Mouse (Mus musculus) forebrain, embryonic 11.5 days (tissue): ENCODE data around the gene Pycr1. TPM values are rescaled to one million over a fixed set of nuclear protein-coding genes. Genes with fewer than 3 reads are reported as not detected.

Experiments used
- ATAC-seq: fragments of 200-750 bp; cut with Nextera tagmentation; replicated peaks from 2 replicates; pipeline ENCODE4 v1.8.0; 2017; ENCODE audit warnings: moderate TSS enrichment; ENCODE audit not compliant: low FRiP score
- DNase-seq: peaks from one replicate; pipeline ENCODE4 v3.0.0-alpha.2; 2017; ENCODE audit warnings: low spot score
- H3K27ac ChIP-seq: fragments of 300-500 bp; sonication (generic); 2 replicates; pipeline ENCODE4 v1.5.1; 2014; ENCODE audit warnings: low read depth, low read length
- H3K27me3 ChIP-seq: fragments of 300-500 bp; sonication (generic); 2 replicates; pipeline ENCODE4 v1.6.1; 2014; ENCODE audit warnings: mild to moderate bottlenecking, low read length, mixed read lengths; ENCODE audit not compliant: control insufficient read depth, insufficient read depth
- H3K36me3 ChIP-seq: fragments of 300-500 bp; sonication (generic); 2 replicates; pipeline ENCODE4 v1.6.1; 2014; ENCODE audit warnings: mild to moderate bottlenecking, low read length, moderate library complexity, mixed read lengths; ENCODE audit not compliant: control insufficient read depth, insufficient read depth
- H3K4me1 ChIP-seq: fragments of 300-500 bp; sonication (generic); replicated peaks from 2 replicates; pipeline ENCODE4 v1.6.1; 2014; ENCODE audit warnings: low read length, mixed read lengths; ENCODE audit not compliant: control insufficient read depth, insufficient read depth
- H3K4me2 ChIP-seq: fragments of 300-500 bp; sonication (generic); 2 replicates; pipeline ENCODE4 v1.6.1; 2014; ENCODE audit warnings: low read depth, mild to moderate bottlenecking, low read length, moderate library complexity, mixed read lengths; ENCODE audit not compliant: severe bottlenecking
- H3K4me3 ChIP-seq: fragments of 300-500 bp; sonication (generic); 2 replicates; pipeline ENCODE4 v1.5.1; 2014; ENCODE audit warnings: low read depth, low read length
- H3K9ac ChIP-seq: fragments of 300-500 bp; sonication (generic); 2 replicates; pipeline ENCODE4 v1.6.1; 2014; ENCODE audit warnings: low read length
- H3K9me3 ChIP-seq: fragments of 300-500 bp; sonication (generic); 2 replicates; pipeline ENCODE4 v1.6.1; 2016; ENCODE audit warnings: low read length, mixed read lengths; ENCODE audit not compliant: control insufficient read depth
- WGBS: fragments of 180-500 bp; shearing (Covaris S2); extraction: QIAGEN DNeasy Blood & Tissue Kit; methylation state at CpG from one replicate; pipeline ENCODE4 v1.1.7; 2014; 5-methylcytosine and 5-hydroxymethylcytosine counted together
- polyA plus RNA-seq: library from polyadenylated mRNA; unstranded; fragments of >200 nt; fragmentation: Nextera tagmentation; extraction: Ambion mirVana; gene quantifications from 2 replicates; pipeline ENCODE4 v1.2.1, GENCODE M21; 2014

Pycr1 gene
- 33.7 and 36.9 TPM in 2 replicates for polyA plus RNA-seq

GRCm38 (mm10) chr11:120643601-120643987 lies at the start of gene Pycr1:
Gene Pycr1, minus strand, starts transcription at chr11:120643769.
- ATAC-seq (peak; percentile 100), DNase-seq (peak; percentile 96)
- Histone ChIP-seq H3K4me2 (peak within 1 kb of the TSS; percentile 78), H3K27me3 (no peaks in the 10 kb centered on the region), H3K9ac (peak within 1 kb of the TSS; percentile 79), H3K27ac (no peak within 1 kb of the TSS), H3K4me1 (peaks cover 13% of the 10 kb centered on the region; the same call in 1 of the 2 replicates), H3K36me3 (no peaks in the 10 kb centered on the region), H3K4me3 (peak within 1 kb of the TSS; percentile 43), H3K9me3 (no peaks in the 10 kb centered on the region)
- WGBS: 0% methylated on average over 15 of the region's 15 CpGs

GRCm38 (mm10) chr11:120692471-120693011 lies 49.0 kb upstream of the Pycr1 start:
- H3K27ac ChIP-seq: no peak overlapping the region
- peaks cover 5% of the 10 kb centered on the region; the same call in 1 of the 2 replicates for H3K4me1 ChIP-seq
- no peak overlapping the region for H3K9ac ChIP-seq
- ATAC-seq: no peak
- H3K4me3 ChIP-seq: no peak overlapping the region
- 91% methylated on average over 4 of the region's 4 CpGs for WGBS
- no peak overlapping the region for H3K4me2 ChIP-seq
- H3K36me3 ChIP-seq: no peaks in the 10 kb centered on the region; the same call in 1 of the 2 replicates
- H3K27me3 ChIP-seq: no peaks in the 10 kb centered on the region
- no peak for DNase-seq
- H3K9me3 ChIP-seq: no peaks in the 10 kb centered on the region

GRCm38 (mm10) chr11:120689365-120689764 lies 45.8 kb upstream of the Pycr1 start:
- H3K4me3 ChIP-seq: no peak overlapping the region
- no peaks in the 10 kb centered on the region; the same call in 1 of the 2 replicates for H3K36me3 ChIP-seq

DNA sequence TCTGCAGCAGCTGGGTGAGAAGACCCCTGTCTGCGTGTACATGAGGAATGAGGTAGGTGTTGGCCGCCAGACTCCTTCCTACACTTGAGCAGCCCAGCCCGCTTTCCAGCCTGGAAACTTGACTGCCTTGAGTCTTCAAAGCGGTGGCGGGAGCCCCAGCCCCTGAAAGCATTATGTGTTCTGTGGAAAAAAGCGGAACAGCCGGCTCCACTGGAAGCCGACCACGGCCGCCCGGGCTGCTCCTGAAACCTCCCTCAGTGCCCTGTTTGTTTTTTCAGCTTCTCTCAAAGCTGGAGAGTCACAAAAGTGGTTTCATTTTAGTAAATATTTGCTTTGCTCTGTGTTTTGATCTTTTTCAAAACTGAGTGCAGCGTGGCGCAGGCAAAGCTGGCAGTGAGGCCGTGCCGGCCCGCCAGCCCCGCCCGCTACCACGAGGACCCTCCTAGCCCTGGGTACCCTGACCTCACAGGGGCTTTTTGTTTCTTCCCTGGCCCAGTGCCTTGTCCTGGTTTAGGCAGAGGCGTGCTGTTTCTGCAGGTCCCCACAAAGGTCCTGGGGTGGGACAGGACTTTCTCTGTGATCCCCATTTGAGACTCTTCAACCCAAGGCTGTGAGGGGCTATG lies 43.2 kb upstream of the Pycr1 start:
- no peak overlapping the region for H3K27ac ChIP-seq
- H3K4me3 ChIP-seq: no peak overlapping the region
- no peak for ATAC-seq
- no peaks in the 10 kb centered on the region for H3K27me3 ChIP-seq
- no peak overlapping the region for H3K9ac ChIP-seq
- H3K4me2 ChIP-seq: no peak overlapping the region
- no peaks in the 10 kb centered on the region; the same call in 1 of the 2 replicates for H3K36me3 ChIP-seq
- no peak for DNase-seq
- H3K9me3 ChIP-seq: no peaks in the 10 kb centered on the region
- 87% methylated on average over 20 of the region's 20 CpGs for WGBS
- H3K4me1 ChIP-seq: 0 out of 2 replicates have a peak, but pooled peaks cover 2% of the 10 kb centered on the region

More at GRCm38 (mm10) chr11:120689365-120689764, 45.8 kb upstream of the Pycr1 start:
- no peaks in the 10 kb centered on the region for H3K9me3 ChIP-seq
- no peaks in the 10 kb centered on the region for H3K27me3 ChIP-seq
- H3K27ac ChIP-seq: no peak overlapping the region
- DNase-seq: no peak
- 85% methylated on average over 3 of the region's 3 CpGs for WGBS
- H3K4me1 ChIP-seq: 0 out of 2 replicates have a peak, but pooled peaks cover 2% of the 10 kb centered on the region
- no peak for ATAC-seq
- H3K9ac ChIP-seq: no peak overlapping the region
- no peak overlapping the region for H3K4me2 ChIP-seq

GRCm38 (mm10) chr11:120684660-120685059 lies 41.1 kb upstream of the Pycr1 start:
- ATAC-seq: no peak
- peaks cover 3% of the 10 kb centered on the region; the same call in 1 of the 2 replicates for H3K36me3 ChIP-seq

GRCm38 (mm10) chr11:120684086-120684485 lies 40.5 kb upstream of the Pycr1 start:
- Histone ChIP-seq H3K27ac (no peak overlapping the region), H3K4me2 (no peak overlapping the region), H3K4me3 (no peak overlapping the region), H3K9me3 (no peaks in the 10 kb centered on the region), H3K9ac (no peak overlapping the region), H3K4me1 (0 out of 2 replicates have a peak, but pooled peaks cover 2% of the 10 kb centered on the region), H3K36me3 (peaks cover 3% of the 10 kb centered on the region; the same call in 1 of the 2 replicates), H3K27me3 (no peaks in the 10 kb centered on the region)
- DNase-seq: no peak
- ATAC-seq: no peak
- WGBS: 78% methylated on average over 2 of the region's 2 CpGs

More at GRCm38 (mm10) chr11:120684660-120685059, 41.1 kb upstream of the Pycr1 start:
- H3K9ac ChIP-seq: no peak overlapping the region
- 89% methylated on average over 2 of the region's 2 CpGs for WGBS
- no peak overlapping the region for H3K27ac ChIP-seq
- H3K27me3 ChIP-seq: no peaks in the 10 kb centered on the region
- 0 out of 2 replicates have a peak, but pooled peaks cover 2% of the 10 kb centered on the region for H3K4me1 ChIP-seq
- no peaks in the 10 kb centered on the region for H3K9me3 ChIP-seq
- no peak for DNase-seq
- no peak overlapping the region for H3K4me3 ChIP-seq
- no peak overlapping the region for H3K4me2 ChIP-seq

DNA sequence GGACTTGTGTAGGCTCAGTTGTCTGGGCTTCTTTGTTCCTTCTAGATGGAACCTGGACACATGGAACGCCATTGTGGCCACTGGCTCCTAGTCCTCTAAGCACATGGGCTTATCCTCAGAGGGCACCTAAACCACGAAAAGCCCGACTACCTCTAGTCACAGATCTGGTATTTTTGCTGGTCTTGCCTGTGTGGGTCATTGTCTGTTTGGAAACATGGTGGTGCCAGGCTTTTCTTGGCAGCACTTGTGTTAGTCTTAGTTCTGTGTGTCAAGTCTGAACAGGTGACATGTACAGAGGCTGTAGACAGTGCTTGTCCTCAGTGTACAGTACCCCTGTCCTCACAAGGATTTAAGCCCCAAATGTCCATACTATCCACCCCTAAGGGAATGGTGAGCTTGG lies 40.0 kb upstream of the Pycr1 start:
- Histone ChIP-seq H3K4me1 (0 out of 2 replicates have a peak, but pooled peaks cover 2% of the 10 kb centered on the region), H3K4me2 (no peak overlapping the region), H3K27ac (no peak overlapping the region), H3K9ac (no peak overlapping the region), H3K4me3 (no peak overlapping the region), H3K9me3 (no peaks in the 10 kb centered on the region), H3K36me3 (peaks cover 4% of the 10 kb centered on the region; the same call in 1 of the 2 replicates), H3K27me3 (no peaks in the 10 kb centered on the region)
- 93% methylated on average over 3 of the region's 3 CpGs for WGBS
- DNase-seq (no peak), ATAC-seq (no peak)

GRCm38 (mm10) chr11:120682683-120683082 lies 39.1 kb upstream of the Pycr1 start:
- WGBS: 92% methylated on average over 5 of the region's 5 CpGs
- Histone ChIP-seq H3K36me3 (peaks cover 7% of the 10 kb centered on the region; the same call in 1 of the 2 replicates), H3K4me2 (no peak overlapping the region), H3K4me1 (0 out of 2 replicates have a peak, but pooled peaks cover 2% of the 10 kb centered on the region), H3K9ac (no peak overlapping the region), H3K27me3 (no peaks in the 10 kb centered on the region), H3K9me3 (no peaks in the 10 kb centered on the region), H3K27ac (no peak overlapping the region), H3K4me3 (no peak overlapping the region)
- no peak for DNase-seq
- no peak for ATAC-seq
